Mouse (Mus musculus): ENCODE results near the gene Lce1j. TPM values are rescaled to one million over a fixed set of nuclear protein-coding genes. Genes with fewer than 3 reads are reported as not detected.
"Not testable (repeated sequence)": the region's sequence is repeated elsewhere in the genome, so short reads cannot be mapped to it uniquely, and the experiment has no call there.

Lce1j gene
- polyA plus RNA-seq (2015; fragmentation: Nextera tagmentation; extraction: Ambion mirVana): not detected in 2 replicates

DNA sequence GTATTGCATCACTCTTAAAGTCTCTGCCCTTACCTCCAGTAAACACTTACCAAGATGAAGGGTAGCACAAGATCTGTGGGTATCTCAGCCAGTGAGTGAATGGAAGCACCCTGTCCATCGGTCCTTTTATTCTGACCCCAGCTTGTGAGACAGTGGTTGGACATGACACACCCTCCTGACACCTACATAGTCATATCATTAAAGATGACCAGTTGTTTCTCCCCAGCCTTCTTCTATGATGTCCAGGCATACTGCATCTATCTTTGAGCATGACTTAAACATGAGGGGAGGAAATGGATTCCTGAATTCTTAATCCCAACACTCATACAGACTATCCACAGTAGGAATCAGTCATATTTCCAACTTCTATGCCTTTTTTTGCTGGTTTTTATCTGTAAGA lies at the start of gene Lce1j:
Gene Lce1j, minus strand, starts transcription at position 101 of the 400 bp plus-strand sequence.
- no peak for ATAC-seq (replicated peaks; ENCODE audit: low FRiP score)
- H3K27ac ChIP-seq: no peak within 1 kb of the TSS

DNA sequence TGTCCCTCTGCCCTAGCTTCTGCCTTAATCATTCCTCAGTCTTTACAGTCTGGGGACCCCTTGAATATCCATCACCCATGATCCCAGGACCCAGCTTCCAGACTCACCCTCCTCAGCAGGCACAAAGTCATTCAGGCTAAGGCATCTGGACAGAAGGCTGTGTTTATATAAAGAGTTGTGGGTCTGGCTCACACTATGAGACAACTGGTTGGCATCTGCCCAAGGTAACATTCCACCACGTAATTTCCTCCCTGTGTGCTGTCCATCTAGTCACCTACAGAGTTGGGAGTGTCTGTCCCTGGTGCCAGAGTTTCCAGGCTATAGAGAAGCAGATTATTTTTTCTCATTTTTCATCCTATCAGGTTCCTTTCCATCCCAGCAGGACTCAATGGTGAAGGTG lies 36.8 kb upstream of the Lce1j start, which contains the start of gene Kprp:
Gene Kprp, minus strand, starts transcription at position 140 of the 400 bp plus-strand sequence.
- WGBS: 50% methylated on average over 1 of the region's 1 CpGs
- no peak for ATAC-seq (replicated peaks; ENCODE audit: low FRiP score)
- Histone ChIP-seq H3K9ac (no peak within 1 kb of the TSS), H3K4me3 (replicated peaks) (no peak within 1 kb of the TSS), H3K9me3 (replicated peaks) (no peaks in the 10 kb centered on the region), H3K27ac (no peak within 1 kb of the TSS), H3K27me3 (no peaks in the 10 kb centered on the region), H3K4me1 (no peaks in the 10 kb centered on the region), H3K36me3 (no peaks in the 10 kb centered on the region), H3K4me2 (no peak within 1 kb of the TSS)

More for the DNA sequence above, at the start of gene Lce1j:
- H3K9ac ChIP-seq: no peak within 1 kb of the TSS
- no peaks in the 10 kb centered on the region for H3K27me3 ChIP-seq
- no peak within 1 kb of the TSS for H3K4me2 ChIP-seq
- 93% methylated on average over 1 of the region's 1 CpGs for WGBS
- no peaks in the 10 kb centered on the region for H3K36me3 ChIP-seq
- no peak within 1 kb of the TSS for H3K4me3 ChIP-seq (replicated peaks)
- no peaks in the 10 kb centered on the region for H3K9me3 ChIP-seq (replicated peaks)
- no peaks in the 10 kb centered on the region for H3K4me1 ChIP-seq

DNA sequence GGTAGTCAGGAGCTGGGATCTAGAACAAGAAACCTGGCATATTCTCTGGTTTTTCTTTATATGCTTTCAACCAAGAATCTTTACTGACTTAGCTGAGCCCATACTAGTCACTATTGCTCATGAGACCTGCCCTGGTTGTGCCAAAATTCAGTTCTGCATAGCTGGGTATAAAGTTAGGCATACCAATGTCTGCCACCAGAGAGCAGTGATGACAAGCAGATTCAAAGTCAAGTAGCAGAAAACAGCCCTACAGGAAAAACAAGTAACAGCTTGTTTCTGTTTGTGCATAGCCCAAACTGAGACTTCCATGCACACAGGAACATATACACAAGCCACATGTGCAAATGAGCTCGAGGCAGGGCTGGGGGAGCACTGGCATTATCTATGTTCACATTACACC lies 35.5 kb upstream of the Lce1j start:
- Histone ChIP-seq H3K9me3 (replicated peaks) (no peaks in the 10 kb centered on the region), H3K4me2 (no peak overlapping the region), H3K36me3 (no peaks in the 10 kb centered on the region), H3K4me3 (replicated peaks) (no peak overlapping the region), H3K27me3 (no peaks in the 10 kb centered on the region), H3K27ac (no peak overlapping the region), H3K4me1 (no peaks in the 10 kb centered on the region), H3K9ac (no peak overlapping the region)
- no peak for ATAC-seq (replicated peaks; ENCODE audit: low FRiP score)
- 29% methylated on average over 1 of the region's 1 CpGs for WGBS

DNA sequence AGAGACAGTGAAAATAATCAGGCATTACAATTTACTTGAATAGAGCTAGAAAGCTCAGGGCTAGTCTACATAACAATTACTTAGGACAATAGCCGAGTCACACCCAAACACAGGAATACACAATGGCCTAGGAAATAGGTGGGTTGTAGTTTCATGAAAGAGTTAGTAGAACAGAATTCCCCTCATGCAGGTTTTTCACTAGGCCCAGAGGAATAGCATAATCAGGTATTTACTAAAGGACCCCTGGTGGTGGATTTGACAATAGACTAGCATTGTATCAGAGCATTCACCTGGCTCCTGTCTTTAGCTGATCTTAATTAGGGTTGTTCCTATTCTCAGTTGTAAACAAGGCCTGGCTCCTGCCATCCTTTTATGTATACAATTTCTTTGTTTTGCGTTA lies 25.7 kb upstream of the Lce1j start:
- H3K4me3 ChIP-seq (replicated peaks); H3K27me3 ChIP-seq; H3K9me3 ChIP-seq (replicated peaks); H3K9ac ChIP-seq; ATAC-seq (replicated peaks; ENCODE audit: low FRiP score); H3K4me1 ChIP-seq; H3K36me3 ChIP-seq; H3K27ac ChIP-seq; H3K4me2 ChIP-seq: not testable (repeated sequence)
- WGBS: 91% methylated on average over 2 of the region's 2 CpGs

DNA sequence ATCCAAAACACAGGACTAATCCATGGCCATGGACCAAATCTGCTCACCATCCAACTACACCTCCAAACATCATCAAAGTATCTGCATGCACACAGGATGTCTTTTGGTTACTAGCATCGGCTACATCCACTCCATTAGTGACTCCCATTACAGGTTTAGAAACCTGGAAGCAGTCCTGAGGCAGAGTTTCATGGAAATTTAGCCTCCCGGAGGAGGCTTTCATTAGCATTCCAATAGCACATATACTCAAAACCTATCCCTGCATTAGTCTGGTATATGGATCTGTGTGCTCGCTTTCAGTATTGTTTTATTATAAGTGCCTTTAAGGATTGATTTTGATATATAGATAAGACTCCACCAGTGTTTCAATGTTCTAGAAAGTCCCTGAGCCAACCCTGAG lies 25.3 kb upstream of the Lce1j start:
- 91% methylated on average over 3 of the region's 3 CpGs for WGBS
- ATAC-seq (replicated peaks; ENCODE audit: low FRiP score): no peak
- Histone ChIP-seq H3K36me3 (no peaks in the 10 kb centered on the region), H3K27me3 (no peaks in the 10 kb centered on the region), H3K9me3 (replicated peaks) (no peaks in the 10 kb centered on the region), H3K9ac (no peak overlapping the region), H3K4me3 (replicated peaks) (no peak overlapping the region), H3K4me1 (no peaks in the 10 kb centered on the region), H3K4me2 (no peak overlapping the region), H3K27ac (no peak overlapping the region)

DNA sequence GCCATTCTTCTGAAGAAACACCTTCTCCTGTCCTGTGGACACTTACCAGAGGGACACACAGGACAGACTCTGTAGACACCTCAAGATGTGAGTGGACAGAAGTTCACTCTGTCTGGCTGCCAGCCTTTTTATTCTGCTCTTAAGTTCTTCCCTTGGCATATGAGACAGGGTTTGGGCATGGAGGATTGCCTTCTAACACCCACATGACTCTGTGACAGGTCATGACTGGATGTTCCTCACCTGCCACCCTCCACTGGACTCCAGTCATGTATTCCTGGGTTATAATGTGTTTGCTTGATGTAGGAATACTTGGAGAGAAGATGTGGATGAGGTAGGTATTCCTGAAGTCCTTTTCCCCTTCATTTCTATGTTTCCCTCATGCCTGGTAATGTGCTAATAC lies 17.5 kb upstream of the Lce1j start, which contains the start of gene Lce1k:
Gene Lce1k, minus strand, starts transcription at position 101 of the 400 bp plus-strand sequence.
- no peaks in the 10 kb centered on the region for H3K4me1 ChIP-seq
- no peak within 1 kb of the TSS for H3K4me2 ChIP-seq
- H3K36me3 ChIP-seq: no peaks in the 10 kb centered on the region
- no peaks in the 10 kb centered on the region for H3K9me3 ChIP-seq (replicated peaks)
- no peak for ATAC-seq (replicated peaks; ENCODE audit: low FRiP score)
- no peaks in the 10 kb centered on the region for H3K27me3 ChIP-seq
- H3K4me3 ChIP-seq (replicated peaks): no peak within 1 kb of the TSS
- H3K27ac ChIP-seq: no peak within 1 kb of the TSS
- H3K9ac ChIP-seq: no peak within 1 kb of the TSS

DNA sequence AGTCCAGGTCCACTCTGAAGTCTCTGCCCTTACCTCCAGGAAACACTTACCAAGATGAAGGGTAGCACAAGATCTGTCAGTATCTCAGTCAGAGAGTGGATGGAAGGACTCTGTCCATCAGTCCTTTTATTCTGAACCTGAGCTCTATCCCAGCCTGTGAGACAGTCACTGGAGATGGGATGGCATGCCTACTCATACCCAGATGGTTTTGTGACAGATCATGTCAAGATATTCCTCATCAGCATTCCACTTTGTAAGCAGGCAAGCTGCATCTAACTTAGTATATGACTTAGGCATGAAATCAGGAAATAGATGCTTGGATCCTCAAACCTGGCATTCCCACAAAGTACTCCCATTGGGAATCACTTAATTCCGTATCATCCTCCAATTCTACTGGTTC lies 11.5 kb downstream of the Lce1j start, which contains the start of gene Lce1i:
Gene Lce1i, minus strand, starts transcription at position 101 of the 400 bp plus-strand sequence.
- Histone ChIP-seq H3K4me1 (no peaks in the 10 kb centered on the region), H3K27me3 (no peaks in the 10 kb centered on the region), H3K9ac (no peak within 1 kb of the TSS), H3K36me3 (no peaks in the 10 kb centered on the region), H3K4me2 (no peak within 1 kb of the TSS), H3K9me3 (replicated peaks) (no peaks in the 10 kb centered on the region), H3K4me3 (replicated peaks) (no peak within 1 kb of the TSS), H3K27ac (no peak within 1 kb of the TSS)
- 84% methylated on average over 1 of the region's 1 CpGs for WGBS
- ATAC-seq (replicated peaks; ENCODE audit: low FRiP score): no peak

DNA sequence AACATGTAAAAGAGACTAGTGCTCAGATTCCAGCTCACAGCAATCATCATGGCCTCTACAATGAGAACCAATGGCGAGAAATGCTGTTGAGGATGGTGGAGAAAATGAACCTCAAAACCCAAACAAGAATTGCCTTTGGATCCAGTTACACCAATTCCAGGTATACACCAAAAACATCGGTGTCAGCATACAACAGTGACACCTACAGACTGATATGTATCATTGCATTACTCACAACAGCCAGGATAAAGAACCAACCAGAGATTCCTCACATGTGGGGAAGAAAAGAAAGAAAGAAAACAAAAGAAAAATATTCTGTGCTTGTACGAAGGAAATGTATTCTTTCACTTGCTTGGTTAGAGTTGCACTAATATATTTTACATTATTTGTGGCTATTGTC lies 18.7 kb downstream of the Lce1j start:
- ATAC-seq (replicated peaks; ENCODE audit: low FRiP score): no peak
- no peaks in the 10 kb centered on the region for H3K27me3 ChIP-seq
- H3K4me2 ChIP-seq: no peak overlapping the region
- H3K9me3 ChIP-seq (replicated peaks): no peaks in the 10 kb centered on the region
- no peak overlapping the region for H3K27ac ChIP-seq
- no peaks in the 10 kb centered on the region for H3K36me3 ChIP-seq
- 24% methylated on average over 3 of the region's 3 CpGs for WGBS
- H3K9ac ChIP-seq: no peak overlapping the region
- no peaks in the 10 kb centered on the region for H3K4me1 ChIP-seq
- no peak overlapping the region for H3K4me3 ChIP-seq (replicated peaks)

DNA sequence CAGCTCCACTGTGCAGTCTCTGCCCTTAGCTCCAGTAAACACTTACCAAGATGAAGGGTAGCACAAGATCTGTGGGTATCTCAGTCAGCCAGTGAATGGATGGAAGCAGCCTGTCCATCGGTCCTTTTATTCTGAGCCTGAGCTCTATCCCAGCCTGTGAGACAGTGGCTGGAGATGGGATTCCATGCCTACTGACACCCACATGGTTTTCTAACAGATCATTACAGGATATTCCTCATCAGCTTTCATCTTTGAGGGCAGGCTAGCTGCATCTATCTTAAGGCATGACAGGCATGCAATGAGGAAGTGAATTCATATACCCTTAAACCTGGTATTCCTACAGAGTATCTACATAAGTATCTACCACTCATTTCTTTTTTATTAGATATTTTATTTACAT lies 25.3 kb downstream of the Lce1j start, which contains the start of gene Lce1h:
Gene Lce1h, minus strand, starts transcription at position 101 of the 400 bp plus-strand sequence.
- Histone ChIP-seq H3K27me3 (no peaks in the 10 kb centered on the region), H3K36me3 (no peaks in the 10 kb centered on the region), H3K4me1 (no peaks in the 10 kb centered on the region), H3K9me3 (replicated peaks) (no peaks in the 10 kb centered on the region), H3K27ac (no peak within 1 kb of the TSS), H3K4me3 (replicated peaks) (no peak within 1 kb of the TSS), H3K4me2 (no peak within 1 kb of the TSS), H3K9ac (no peak within 1 kb of the TSS)
- WGBS: 89% methylated on average over 1 of the region's 1 CpGs
- no peak for ATAC-seq (replicated peaks; ENCODE audit: low FRiP score)

DNA sequence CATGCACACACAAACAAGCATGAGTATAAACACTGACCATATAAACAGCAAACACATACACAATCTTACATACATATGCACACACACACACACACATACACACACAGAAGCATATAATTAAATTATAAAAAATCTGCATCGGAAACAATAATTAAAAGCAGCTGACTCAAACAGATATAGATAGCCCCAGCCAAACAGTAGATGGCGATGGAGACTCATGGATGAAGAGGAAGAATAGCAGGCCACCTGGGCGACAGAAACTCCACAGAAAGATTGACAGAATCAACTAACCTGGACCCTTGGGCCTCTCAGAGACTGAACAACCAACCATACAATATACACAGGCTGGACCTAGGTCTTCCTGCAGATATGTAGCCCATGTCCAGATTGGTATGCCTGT lies 37.1 kb downstream of the Lce1j start:
- Histone ChIP-seq H3K36me3 (no peaks in the 10 kb centered on the region), H3K4me2 (no peak overlapping the region), H3K4me3 (replicated peaks) (no peak overlapping the region), H3K9me3 (replicated peaks) (no peaks in the 10 kb centered on the region), H3K9ac (no peak overlapping the region), H3K27me3 (no peaks in the 10 kb centered on the region), H3K27ac (no peak overlapping the region), H3K4me1 (no peaks in the 10 kb centered on the region)
- ATAC-seq (replicated peaks; ENCODE audit: low FRiP score): no peak
- WGBS: 46% methylated on average over 3 of the region's 3 CpGs

DNA sequence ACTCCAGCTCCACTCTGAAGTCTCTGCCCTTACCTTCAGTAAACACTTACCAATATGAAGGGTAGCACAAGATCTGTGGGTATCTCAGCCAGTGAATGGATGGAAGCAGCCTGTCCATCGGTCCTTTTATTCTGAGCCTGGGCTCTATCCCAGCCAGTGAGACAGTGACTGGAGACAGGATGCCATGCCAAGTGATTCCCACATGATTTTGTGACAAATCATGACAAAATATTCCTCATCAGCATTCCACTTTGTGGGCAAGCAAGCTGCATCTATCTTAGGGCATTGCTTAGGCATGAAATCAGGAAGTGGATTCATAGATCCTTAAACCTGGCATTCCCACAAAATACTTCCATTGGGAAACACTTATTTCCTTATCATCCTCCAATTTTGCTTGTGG lies 38.1 kb downstream of the Lce1j start, which contains the start of gene Lce1g:
Gene Lce1g, minus strand, starts transcription at position 101 of the 400 bp plus-strand sequence.
- WGBS: 84% methylated on average over 1 of the region's 1 CpGs
- Histone ChIP-seq H3K36me3 (no peaks in the 10 kb centered on the region), H3K9ac (no peak within 1 kb of the TSS), H3K27ac (no peak within 1 kb of the TSS), H3K4me1 (no peaks in the 10 kb centered on the region), H3K4me2 (no peak within 1 kb of the TSS), H3K27me3 (no peaks in the 10 kb centered on the region), H3K4me3 (replicated peaks) (no peak within 1 kb of the TSS), H3K9me3 (replicated peaks) (no peaks in the 10 kb centered on the region)
- no peak for ATAC-seq (replicated peaks; ENCODE audit: low FRiP score)

DNA sequence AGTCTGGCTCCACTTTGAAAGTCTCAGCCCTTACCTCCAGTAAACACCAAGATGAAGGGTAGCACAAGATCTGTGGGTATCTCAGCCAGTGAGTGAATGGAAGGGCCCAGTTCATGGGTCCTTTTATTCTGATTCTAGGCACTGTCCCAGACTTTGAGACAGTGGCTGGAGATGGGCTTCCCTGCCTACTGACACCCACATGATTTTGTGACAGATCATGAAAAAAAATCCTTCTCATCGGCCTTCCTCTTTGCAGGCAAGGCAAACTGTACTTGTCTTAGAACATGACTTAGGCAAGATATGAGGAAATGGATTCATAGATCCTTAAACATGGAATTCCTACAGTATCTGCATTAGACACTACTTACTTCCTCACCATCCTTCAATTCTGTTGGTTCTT lies 51.3 kb downstream of the Lce1j start, which contains the start of gene Gm38119:
Gene Gm38119, minus strand, starts transcription at position 101 of the 400 bp plus-strand sequence.
- no peak for ATAC-seq (replicated peaks; ENCODE audit: low FRiP score)
- Histone ChIP-seq H3K27ac (no peak within 1 kb of the TSS), H3K27me3 (no peaks in the 10 kb centered on the region), H3K4me3 (replicated peaks) (no peak within 1 kb of the TSS), H3K9ac (no peak within 1 kb of the TSS), H3K36me3 (no peaks in the 10 kb centered on the region), H3K4me2 (no peak within 1 kb of the TSS), H3K9me3 (replicated peaks) (no peaks in the 10 kb centered on the region), H3K4me1 (no peaks in the 10 kb centered on the region)
- 76% methylated on average over 1 of the region's 1 CpGs for WGBS
